Mouse (Mus musculus) heart, embryonic 15.5 days (tissue): ENCODE measurements at regions not wholly inside any gene's neighbourhood (a gene's known extent, or its start where the extent isn't known, plus 50 kb on each side); places are given as distances from the start of the nearest gene placed in this dataset.

ENCODE experiments used
- ATAC-seq: fragments of 200-750 bp; cut with Nextera tagmentation; replicated peaks from 2 replicates; pipeline ENCODE4 v1.8.0; 2017; ENCODE audit warnings: low read depth, moderate TSS enrichment; ENCODE audit not compliant: insufficient number of reproducible peaks, insufficient read depth, low FRiP score
- H3K27ac ChIP-seq: fragments of 300-500 bp; sonication (generic); 2 replicates; pipeline ENCODE4 v1.5.1; 2015; ENCODE audit warnings: mild to moderate bottlenecking, inconsistent platforms
- H3K27me3 ChIP-seq: fragments of 300-500 bp; sonication (generic); 2 replicates; pipeline ENCODE4 v1.6.1; 2015; ENCODE audit warnings: inconsistent platforms
- H3K36me3 ChIP-seq: fragments of 300-500 bp; sonication (generic); 2 replicates; pipeline ENCODE4 v1.6.1; 2015; ENCODE audit warnings: mild to moderate bottlenecking, inconsistent platforms
- H3K4me1 ChIP-seq: fragments of 300-500 bp; sonication (generic); replicated peaks from 2 replicates; pipeline ENCODE4 v1.6.1; 2015; ENCODE audit warnings: inconsistent platforms
- H3K4me2 ChIP-seq: fragments of 300-500 bp; sonication (generic); 2 replicates; pipeline ENCODE4 v1.6.1; 2015; ENCODE audit warnings: inconsistent platforms, mild to moderate bottlenecking, moderate library complexity
- H3K4me3 ChIP-seq: fragments of 300-500 bp; sonication (generic); 2 replicates; pipeline ENCODE4 v1.5.1; 2015; ENCODE audit warnings: mild to moderate bottlenecking, inconsistent platforms
- H3K9ac ChIP-seq: fragments of 300-500 bp; sonication (generic); 2 replicates; pipeline ENCODE4 v1.6.1; 2015; ENCODE audit warnings: mild to moderate bottlenecking, inconsistent platforms
- H3K9me3 ChIP-seq: fragments of 300-500 bp; sonication (generic); replicated peaks from 2 replicates; pipeline ENCODE4 v1.6.1; 2016; ENCODE audit warnings: inconsistent platforms
- WGBS: fragments of 180-500 bp; shearing (Covaris S2); methylation state at CpG from one replicate; pipeline ENCODE4 v1.1.7; 2015; ENCODE audit warnings: mixed read lengths; 5-methylcytosine and 5-hydroxymethylcytosine counted together

- 71% methylated on average over 5 of the region's 5 CpGs for WGBS
- Histone ChIP-seq H3K4me3 (no peak overlapping the region), H3K9ac (no peak overlapping the region), H3K27me3 (no peaks in the 10 kb centered on the region), H3K27ac (no peak overlapping the region), H3K4me1 (no peaks in the 10 kb centered on the region), H3K4me2 (no peak overlapping the region), H3K36me3 (no peaks in the 10 kb centered on the region), H3K9me3 (no peaks in the 10 kb centered on the region)
- no peak for ATAC-seq
These were observed 152.0 kb downstream of the Med10 start for GRCm38 (mm10) chr13:69954171-69954570.

GRCm38 (mm10) chr13:69955503-69955902 lies 153.3 kb downstream of the Med10 start:
- Histone ChIP-seq H3K27me3 (no peaks in the 10 kb centered on the region), H3K36me3 (no peaks in the 10 kb centered on the region), H3K27ac (no peak overlapping the region), H3K9me3 (no peaks in the 10 kb centered on the region), H3K9ac (no peak overlapping the region), H3K4me3 (no peak overlapping the region), H3K4me2 (no peak overlapping the region), H3K4me1 (no peaks in the 10 kb centered on the region)
- ATAC-seq, result no peak
- 46% methylated on average over 2 of the region's 2 CpGs for WGBS

GRCm38 (mm10) chr13:69963944-69964343 lies 161.7 kb downstream of the Med10 start:
- H3K9me3 ChIP-seq, result no peaks in the 10 kb centered on the region
- 76% methylated on average over 8 of the region's 8 CpGs for WGBS
- H3K27ac ChIP-seq, result no peak overlapping the region
- H3K4me1 ChIP-seq, result no peaks in the 10 kb centered on the region
- no peaks in the 10 kb centered on the region for H3K27me3 ChIP-seq
- no peak overlapping the region for H3K4me2 ChIP-seq
- H3K36me3 ChIP-seq, result no peaks in the 10 kb centered on the region
- no peak for ATAC-seq
- no peak overlapping the region for H3K9ac ChIP-seq
- H3K4me3 ChIP-seq, result no peak overlapping the region

GRCm38 (mm10) chr13:69971281-69972057 lies 169.3 kb downstream of the Med10 start:
- Histone ChIP-seq H3K4me1 (no peaks in the 10 kb centered on the region), H3K4me2 (no peak overlapping the region), H3K4me3 (no peak overlapping the region), H3K9me3 (no peaks in the 10 kb centered on the region), H3K27me3 (no peaks in the 10 kb centered on the region), H3K36me3 (no peaks in the 10 kb centered on the region), H3K27ac (no peak overlapping the region), H3K9ac (no peak overlapping the region)
- 73% methylated on average over 9 of the region's 9 CpGs for WGBS
- ATAC-seq, result no peak

- no peaks in the 10 kb centered on the region for H3K36me3 ChIP-seq
- H3K9me3 ChIP-seq, result no peaks in the 10 kb centered on the region
- H3K27ac ChIP-seq, result no peak overlapping the region
- no peak overlapping the region for H3K4me2 ChIP-seq
- no peak for ATAC-seq
- no peaks in the 10 kb centered on the region for H3K27me3 ChIP-seq
- H3K9ac ChIP-seq, result no peak overlapping the region
- 72% methylated on average over 5 of the region's 5 CpGs for WGBS
- no peaks in the 10 kb centered on the region for H3K4me1 ChIP-seq
- no peak overlapping the region for H3K4me3 ChIP-seq
These were observed 172.6 kb downstream of the Med10 start for GRCm38 (mm10) chr13:69974835-69975234.

GRCm38 (mm10) chr13:69984159-69984558 lies 182.0 kb downstream of the Med10 start:
- no peak overlapping the region for H3K4me2 ChIP-seq
- no peak overlapping the region for H3K4me3 ChIP-seq
- no peak overlapping the region for H3K27ac ChIP-seq
- H3K9me3 ChIP-seq, result no peaks in the 10 kb centered on the region
- WGBS, result 72% methylated on average over 1 of the region's 1 CpGs
- no peaks in the 10 kb centered on the region for H3K27me3 ChIP-seq
- no peak overlapping the region for H3K9ac ChIP-seq
- H3K4me1 ChIP-seq, result 0 out of 2 replicates have a peak, but pooled peaks cover 5% of the 10 kb centered on the region
- H3K36me3 ChIP-seq, result no peaks in the 10 kb centered on the region
- no peak for ATAC-seq

GRCm38 (mm10) chr13:69987181-69987580 lies 185.0 kb downstream of the Med10 start:
- Histone ChIP-seq H3K4me1 (0 out of 2 replicates have a peak, but pooled peaks cover 5% of the 10 kb centered on the region), H3K4me2 (no peak overlapping the region), H3K4me3 (no peak overlapping the region), H3K9ac (no peak overlapping the region), H3K27me3 (0 out of 2 replicates have a peak, but pooled peaks cover 5% of the 10 kb centered on the region), H3K27ac (no peak overlapping the region), H3K9me3 (no peaks in the 10 kb centered on the region), H3K36me3 (no peaks in the 10 kb centered on the region)
- WGBS, result 17% methylated on average over 10 of the region's 10 CpGs
- ATAC-seq, result peak; percentile 37; the same call in 1 of the 2 replicates

- no peak overlapping the region for H3K4me2 ChIP-seq
- ATAC-seq, result no peak
- H3K4me3 ChIP-seq, result no peak overlapping the region
- H3K27ac ChIP-seq, result no peak overlapping the region
- 0 out of 2 replicates have a peak, but pooled peaks cover 5% of the 10 kb centered on the region for H3K27me3 ChIP-seq
- 0 out of 2 replicates have a peak, but pooled peaks cover 5% of the 10 kb centered on the region for H3K4me1 ChIP-seq
- H3K9ac ChIP-seq, result no peak overlapping the region
- H3K9me3 ChIP-seq, result no peaks in the 10 kb centered on the region
- H3K36me3 ChIP-seq, result no peaks in the 10 kb centered on the region
- 38% methylated on average over 4 of the region's 4 CpGs for WGBS
These were observed 186.1 kb downstream of the Med10 start for GRCm38 (mm10) chr13:69988319-69988718.

- Histone ChIP-seq H3K27me3 (0 out of 2 replicates have a peak, but pooled peaks cover 5% of the 10 kb centered on the region), H3K4me1 (0 out of 2 replicates have a peak, but pooled peaks cover 5% of the 10 kb centered on the region), H3K4me3 (no peak overlapping the region), H3K27ac (no peak overlapping the region), H3K36me3 (no peaks in the 10 kb centered on the region), H3K9me3 (no peaks in the 10 kb centered on the region), H3K4me2 (no peak overlapping the region), H3K9ac (no peak overlapping the region)
- ATAC-seq, result no peak
- 31% methylated on average over 11 of the region's 11 CpGs for WGBS
These were observed 189.2 kb downstream of the Med10 start for GRCm38 (mm10) chr13:69991253-69991891.

- ATAC-seq, result no peak
- Histone ChIP-seq H3K27me3 (0 out of 2 replicates have a peak, but pooled peaks cover 5% of the 10 kb centered on the region), H3K9me3 (no peaks in the 10 kb centered on the region), H3K4me2 (no peak overlapping the region), H3K36me3 (no peaks in the 10 kb centered on the region), H3K27ac (no peak overlapping the region), H3K9ac (no peak overlapping the region), H3K4me1 (0 out of 2 replicates have a peak, but pooled peaks cover 5% of the 10 kb centered on the region), H3K4me3 (no peak overlapping the region)
- WGBS, result 62% methylated on average over 14 of the region's 14 CpGs
These were observed 189.7 kb downstream of the Med10 start for GRCm38 (mm10) chr13:69991892-69992261.

GRCm38 (mm10) chr13:70003591-70003990 lies 201.4 kb downstream of the Med10 start:
- no peak overlapping the region for H3K9ac ChIP-seq
- H3K27ac ChIP-seq, result no peak overlapping the region
- H3K36me3 ChIP-seq, result no peaks in the 10 kb centered on the region
- no peak overlapping the region for H3K4me3 ChIP-seq
- no peaks in the 10 kb centered on the region for H3K9me3 ChIP-seq
- 85% methylated on average over 15 of the region's 15 CpGs for WGBS
- H3K4me1 ChIP-seq, result no peaks in the 10 kb centered on the region
- no peaks in the 10 kb centered on the region for H3K27me3 ChIP-seq
- ATAC-seq, result no peak
- no peak overlapping the region for H3K4me2 ChIP-seq
